Mouse (Mus musculus) forebrain, embryonic 16.5 days (tissue): ENCODE data around the gene Mindy1. TPM values are rescaled to one million over a fixed set of nuclear protein-coding genes. Genes with fewer than 3 reads are reported as not detected.

Source experiments
- ATAC-seq: fragments of 200-750 bp; cut with Nextera tagmentation; 2 replicates; pipeline ENCODE4 v1.8.0; 2017; ENCODE audit warnings: mild to moderate bottlenecking, moderate library complexity
- H3K27ac ChIP-seq: fragments of 300-500 bp; sonication (generic); 2 replicates; pipeline ENCODE4 v1.5.1; 2014; ENCODE audit warnings: low read length, control low read depth
- H3K27me3 ChIP-seq: fragments of 300-500 bp; sonication (generic); replicated peaks from 2 replicates; pipeline ENCODE4 v1.6.1; 2014; ENCODE audit warnings: low read length; ENCODE audit not compliant: control insufficient read depth, insufficient read depth
- H3K36me3 ChIP-seq: fragments of 300-500 bp; sonication (generic); 2 replicates; pipeline ENCODE4 v1.6.1; 2014; ENCODE audit not compliant: control insufficient read depth, insufficient read depth
- H3K4me1 ChIP-seq: fragments of 300-500 bp; sonication (generic); replicated peaks from 2 replicates; pipeline ENCODE4 v1.6.1; 2014; ENCODE audit warnings: low read length; ENCODE audit not compliant: control insufficient read depth, insufficient read depth
- H3K4me2 ChIP-seq: fragments of 300-500 bp; sonication (generic); 2 replicates; pipeline ENCODE4 v1.6.1; 2014; ENCODE audit warnings: mild to moderate bottlenecking, low read length, control low read depth
- H3K4me3 ChIP-seq: fragments of 300-500 bp; sonication (generic); replicated peaks from 2 replicates; pipeline ENCODE4 v1.5.1; 2014; ENCODE audit warnings: mild to moderate bottlenecking, low read length, control low read depth
- H3K9ac ChIP-seq: fragments of 300-500 bp; sonication (generic); replicated peaks from 2 replicates; pipeline ENCODE4 v1.6.1; 2014; ENCODE audit warnings: low read depth, low read length, control low read depth
- H3K9me3 ChIP-seq: fragments of 300-500 bp; sonication (generic); 2 replicates; pipeline ENCODE4 v1.6.1; 2016; ENCODE audit warnings: low read length; ENCODE audit not compliant: control insufficient read depth
- WGBS: fragments of 180-500 bp; shearing (Covaris S2); extraction: QIAGEN DNeasy Blood & Tissue Kit; methylation state at CpG from one replicate; pipeline ENCODE4 v1.1.7; 2014; 5-methylcytosine and 5-hydroxymethylcytosine counted together
- polyA plus RNA-seq: library from polyadenylated mRNA; unstranded; fragments of >200 nt; fragmentation: Nextera tagmentation; extraction: Ambion mirVana; gene quantifications from 2 replicates; pipeline ENCODE4 v1.2.1, GENCODE M21; 2015

Gene Mindy1
- polyA plus RNA-seq, 1 experiment from 2014 or later: 44.3 TPM

GRCm38 (mm10) chr3:95264724-95265123 is 16.4 kb upstream of the Mindy1 start:
- no peaks in the 10 kb centered on the region for H3K27me3 ChIP-seq
- 83% methylated on average over 1 of the region's 1 CpGs for WGBS
- H3K9ac ChIP-seq: no peak overlapping the region
- no peaks in the 10 kb centered on the region for H3K4me1 ChIP-seq
- H3K4me3 ChIP-seq: no peak overlapping the region
- no peak for ATAC-seq
- H3K9me3 ChIP-seq: no peaks in the 10 kb centered on the region
- no peak overlapping the region for H3K27ac ChIP-seq
- no peak overlapping the region for H3K4me2 ChIP-seq
- H3K36me3 ChIP-seq: peaks cover 17% of the 10 kb centered on the region

DNA sequence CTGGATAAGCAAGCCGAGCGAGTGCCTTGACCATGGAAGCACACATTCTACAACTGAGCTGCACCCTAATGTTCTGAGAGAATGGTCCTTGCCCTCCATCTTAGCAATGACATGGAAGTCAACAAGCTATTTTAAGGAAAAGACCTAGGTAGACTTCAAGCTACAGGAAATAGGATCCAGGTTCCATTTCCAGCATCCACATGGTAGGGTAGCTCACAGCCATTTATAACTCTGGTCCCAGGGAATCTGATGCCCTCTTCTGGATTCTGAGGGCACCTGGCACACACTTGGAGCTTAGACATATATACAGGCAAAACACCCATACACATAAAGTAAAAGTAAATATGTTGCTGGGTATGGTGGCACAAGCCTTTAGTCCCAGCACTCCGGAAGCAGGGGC is 15.1 kb upstream of the Mindy1 start:
- Histone ChIP-seq H3K9ac (no peak overlapping the region), H3K4me3 (no peak overlapping the region), H3K9me3 (no peaks in the 10 kb centered on the region), H3K4me2 (no peak overlapping the region), H3K4me1 (no peaks in the 10 kb centered on the region), H3K27ac (no peak overlapping the region), H3K27me3 (no peaks in the 10 kb centered on the region), H3K36me3 (peaks cover 17% of the 10 kb centered on the region)
- WGBS: 97% methylated on average over 3 of the region's 3 CpGs
- ATAC-seq: no peak

GRCm38 (mm10) chr3:95267855-95268254 is 13.3 kb upstream of the Mindy1 start:
- ATAC-seq: no peak
- H3K27ac ChIP-seq: no peak overlapping the region
- no peaks in the 10 kb centered on the region for H3K9me3 ChIP-seq
- H3K4me1 ChIP-seq: no peaks in the 10 kb centered on the region
- no peak overlapping the region for H3K4me3 ChIP-seq
- no peak overlapping the region for H3K9ac ChIP-seq
- H3K27me3 ChIP-seq: no peaks in the 10 kb centered on the region
- H3K4me2 ChIP-seq: no peak overlapping the region
- H3K36me3 ChIP-seq: peaks cover 11% of the 10 kb centered on the region

- H3K4me2 ChIP-seq: no peak overlapping the region
- H3K36me3 ChIP-seq: peaks cover 7% of the 10 kb centered on the region
- WGBS: 84% methylated on average over 5 of the region's 5 CpGs
- no peak overlapping the region for H3K9ac ChIP-seq
- no peaks in the 10 kb centered on the region for H3K27me3 ChIP-seq
- no peak overlapping the region for H3K27ac ChIP-seq
- H3K9me3 ChIP-seq: no peaks in the 10 kb centered on the region
- ATAC-seq: no peak
- no peaks in the 10 kb centered on the region for H3K4me1 ChIP-seq
- no peak overlapping the region for H3K4me3 ChIP-seq
These were observed 11.4 kb upstream of the Mindy1 start for GRCm38 (mm10) chr3:95269789-95270188.

DNA sequence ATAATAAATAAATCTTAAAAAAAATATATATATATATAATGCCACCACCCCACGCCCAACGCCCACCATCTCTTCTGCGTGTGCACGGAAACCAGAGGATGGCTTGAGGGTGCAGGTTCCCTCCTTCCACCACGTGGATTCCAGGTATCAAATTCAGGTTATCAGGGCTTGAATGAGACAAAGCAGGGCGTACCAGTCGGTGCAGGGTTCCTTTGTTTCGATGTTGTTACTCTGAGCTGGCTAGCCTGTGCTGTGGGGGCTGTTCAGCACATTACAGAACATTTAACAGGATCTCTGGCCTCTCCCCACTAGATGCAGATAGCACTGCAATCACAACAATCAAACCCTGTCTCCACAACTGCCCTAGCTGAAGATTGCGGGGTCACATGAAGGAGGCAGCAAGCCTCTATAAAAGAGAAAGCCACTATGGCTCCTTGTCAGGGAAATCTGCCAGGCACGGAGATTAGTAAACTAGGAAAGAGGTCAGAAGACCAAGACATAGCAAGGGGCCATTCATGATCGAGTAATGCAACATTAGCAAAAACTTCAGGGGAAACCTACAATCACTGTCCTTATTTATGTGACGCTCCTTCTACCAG is 10.3 kb upstream of the Mindy1 start:
- no peak overlapping the region for H3K27ac ChIP-seq
- ATAC-seq: no peak
- WGBS: 79% methylated on average over 12 of the region's 12 CpGs
- no peak overlapping the region for H3K4me2 ChIP-seq
- no peaks in the 10 kb centered on the region for H3K27me3 ChIP-seq
- H3K4me1 ChIP-seq: no peaks in the 10 kb centered on the region
- H3K9ac ChIP-seq: no peak overlapping the region
- H3K4me3 ChIP-seq: no peak overlapping the region
- H3K36me3 ChIP-seq: peaks cover 7% of the 10 kb centered on the region
- H3K9me3 ChIP-seq: no peaks in the 10 kb centered on the region

DNA sequence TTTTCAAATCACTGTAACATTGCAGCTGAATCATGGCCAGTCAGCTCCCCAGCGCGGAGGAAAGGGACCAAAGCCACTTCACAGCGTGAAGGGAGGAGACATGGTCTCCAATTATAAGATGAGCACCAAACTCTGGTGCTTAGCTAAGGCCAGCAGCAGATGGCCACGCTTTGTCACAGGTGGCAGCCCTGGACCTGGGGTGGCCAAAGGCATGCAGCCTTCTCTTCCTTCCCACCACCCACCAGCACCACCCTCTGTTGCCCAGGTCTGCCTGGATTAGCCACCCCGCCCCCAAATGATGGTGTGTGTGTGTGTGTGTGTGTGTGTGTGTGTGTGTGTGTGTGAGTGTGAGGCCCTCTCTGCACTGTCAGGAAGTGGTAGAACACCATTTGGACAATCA is 7.7 kb upstream of the Mindy1 start:
- Histone ChIP-seq H3K27me3 (no peaks in the 10 kb centered on the region), H3K36me3 (no peaks in the 10 kb centered on the region), H3K9me3 (no peaks in the 10 kb centered on the region), H3K4me1 (no peaks in the 10 kb centered on the region), H3K9ac (no peak overlapping the region), H3K27ac (no peak overlapping the region), H3K4me3 (no peak overlapping the region), H3K4me2 (no peak overlapping the region)
- ATAC-seq: no peak
- WGBS: 86% methylated on average over 5 of the region's 5 CpGs

- H3K36me3 ChIP-seq: no peaks in the 10 kb centered on the region
- no peak overlapping the region for H3K4me2 ChIP-seq
- ATAC-seq: no peak
- H3K9me3 ChIP-seq: no peaks in the 10 kb centered on the region
- no peaks in the 10 kb centered on the region for H3K27me3 ChIP-seq
- no peaks in the 10 kb centered on the region for H3K4me1 ChIP-seq
- no peak overlapping the region for H3K4me3 ChIP-seq
- H3K9ac ChIP-seq: no peak overlapping the region
- H3K27ac ChIP-seq: no peak overlapping the region
- 88% methylated on average over 4 of the region's 4 CpGs for WGBS
These were observed 6.7 kb upstream of the Mindy1 start for GRCm38 (mm10) chr3:95274453-95274852.

GRCm38 (mm10) chr3:95275161-95275560 is 6.0 kb upstream of the Mindy1 start:
- H3K27me3 ChIP-seq: no peaks in the 10 kb centered on the region
- H3K9ac ChIP-seq: no peak overlapping the region
- no peaks in the 10 kb centered on the region for H3K9me3 ChIP-seq
- ATAC-seq: no peak
- H3K4me3 ChIP-seq: no peak overlapping the region
- no peak overlapping the region for H3K27ac ChIP-seq
- H3K36me3 ChIP-seq: no peaks in the 10 kb centered on the region
- H3K4me1 ChIP-seq: no peaks in the 10 kb centered on the region
- 83% methylated on average over 6 of the region's 6 CpGs for WGBS
- no peak overlapping the region for H3K4me2 ChIP-seq

- no peaks in the 10 kb centered on the region for H3K9me3 ChIP-seq
- no peak overlapping the region for H3K27ac ChIP-seq
- H3K9ac ChIP-seq: no peak overlapping the region
- H3K36me3 ChIP-seq: no peaks in the 10 kb centered on the region
- no peak overlapping the region for H3K4me2 ChIP-seq
- ATAC-seq: no peak
- 85% methylated on average over 5 of the region's 5 CpGs for WGBS
- peaks cover 6% of the 10 kb centered on the region for H3K4me1 ChIP-seq
- no peak overlapping the region for H3K4me3 ChIP-seq
- no peaks in the 10 kb centered on the region for H3K27me3 ChIP-seq
These were observed 4.7 kb upstream of the Mindy1 start for GRCm38 (mm10) chr3:95276428-95276934.

GRCm38 (mm10) chr3:95277149-95277551 is 4.0 kb upstream of the Mindy1 start:
- Histone ChIP-seq H3K27me3 (no peaks in the 10 kb centered on the region), H3K4me3 (no peak overlapping the region), H3K9me3 (no peaks in the 10 kb centered on the region), H3K9ac (no peak overlapping the region), H3K4me1 (peaks cover 6% of the 10 kb centered on the region), H3K27ac (no peak overlapping the region), H3K36me3 (no peaks in the 10 kb centered on the region), H3K4me2 (no peak overlapping the region)
- no peak for ATAC-seq
- 97% methylated on average over 1 of the region's 1 CpGs for WGBS
